Mouse (Mus musculus) heart, postnatal 0 days (tissue): ENCODE results near the gene Siah2. TPM values are rescaled to one million over a fixed set of nuclear protein-coding genes. Genes with fewer than 3 reads are reported as not detected.
A peak's percentile ranks its signal among the peaks of the same experiment; 100 is the strongest.

Source experiments
- ATAC-seq: fragments of 200-750 bp; cut with Nextera tagmentation; 2 replicates; pipeline ENCODE4 v1.8.0; 2017; ENCODE audit warnings: low read depth, moderate number of reproducible peaks, moderate library complexity; ENCODE audit not compliant: insufficient read depth
- DNase-seq: peaks from one replicate; pipeline ENCODE4 v3.0.0-alpha.2; 2016; ENCODE audit warnings: low spot score
- H3K27ac ChIP-seq: fragments of 300-500 bp; sonication (generic); 2 replicates; pipeline ENCODE4 v1.5.1; 2014; ENCODE audit warnings: low read depth, mild to moderate bottlenecking
- H3K27me3 ChIP-seq: fragments of 300-500 bp; sonication (generic); 2 replicates; pipeline ENCODE4 v1.6.1; 2014; ENCODE audit warnings: low read length, mixed read lengths; ENCODE audit not compliant: control insufficient read depth, insufficient read depth
- H3K36me3 ChIP-seq: fragments of 300-500 bp; sonication (generic); replicated peaks from 2 replicates; pipeline ENCODE4 v1.6.1; 2014; ENCODE audit warnings: low read length, mixed read lengths; ENCODE audit not compliant: control insufficient read depth, insufficient read depth
- H3K4me1 ChIP-seq: fragments of 300-500 bp; sonication (generic); 2 replicates; pipeline ENCODE4 v1.6.1; 2014; ENCODE audit warnings: antibody characterized with exemption; ENCODE audit not compliant: control insufficient read depth, insufficient read depth
- H3K4me2 ChIP-seq: fragments of 300-500 bp; sonication (generic); 2 replicates; pipeline ENCODE4 v1.6.1; 2014; ENCODE audit warnings: low read depth, mild to moderate bottlenecking, low read length, moderate library complexity
- H3K4me3 ChIP-seq: fragments of 300-500 bp; sonication (generic); 2 replicates; pipeline ENCODE4 v1.5.1; 2014; ENCODE audit warnings: low read depth, low read length
- H3K9ac ChIP-seq: fragments of 300-500 bp; sonication (generic); replicated peaks from 2 replicates; pipeline ENCODE4 v1.6.1; 2014; ENCODE audit warnings: low read depth, low read length, mixed read lengths
- H3K9me3 ChIP-seq: fragments of 300-500 bp; sonication (generic); replicated peaks from 2 replicates; pipeline ENCODE4 v1.6.1; 2016; ENCODE audit warnings: low read length; ENCODE audit not compliant: control insufficient read depth
- CTCF ChIP-seq: IDR thresholded peaks from 2 replicates; pipeline ENCODE4 v1.5.1; 2016; ENCODE audit warnings: antibody characterized with exemption, control low read depth, low read depth
- EP300 ChIP-seq: IDR thresholded peaks from 2 replicates; pipeline ENCODE4 v1.6.1; 2016; ENCODE audit warnings: antibody characterized with exemption, low read depth
- WGBS: fragments of 180-500 bp; shearing (Covaris S2); extraction: QIAGEN DNeasy Blood & Tissue Kit; methylation state at CpG from one replicate; pipeline ENCODE4 v1.1.7; 2014; 5-methylcytosine and 5-hydroxymethylcytosine counted together
- polyA plus RNA-seq: library from polyadenylated mRNA; unstranded; fragments of >200 nt; fragmentation: Nextera tagmentation; extraction: Ambion mirVana; gene quantifications from 2 replicates; pipeline ENCODE4 v1.2.1, GENCODE M21; 2015
- total RNA-seq: library from RNA; depleted of rRNA; stranded (reverse); fragments of >200 nt; gene quantifications from 2 replicates; pipeline ENCODE4 v1.2.3, GENCODE M21; 2014; ENCODE audit warnings: low replicate concordance

The Siah2 gene
- total and polyA plus RNA-seq, 2 experiments from 2014 or later = 5.1 to 14.5 TPM

GRCm38 (mm10) chr3:58689721-58690120, 2.5 kb downstream of the Siah2 start:
- ATAC-seq (no peak), DNase-seq (no peak)
- 54% methylated on average over 3 of the region's 3 CpGs for WGBS
- Histone ChIP-seq H3K9ac (no peak overlapping the region), H3K27ac (no peak overlapping the region), H3K36me3 (no peaks in the 10 kb centered on the region), H3K4me2 (peak overlapping the region; percentile 97), H3K4me1 (0 out of 2 replicates have a peak, but pooled peaks cover 13% of the 10 kb centered on the region), H3K4me3 (peak overlapping the region; percentile 96; the same call in 1 of the 2 replicates), H3K27me3 (no peaks in the 10 kb centered on the region), H3K9me3 (no peaks in the 10 kb centered on the region)
- TF ChIP-seq EP300 = no peak
- no peak for TF ChIP-seq CTCF

GRCm38 (mm10) chr3:58689105-58689504, 3.1 kb downstream of the Siah2 start:
- H3K27ac ChIP-seq = no peak overlapping the region
- no peak for TF ChIP-seq EP300
- TF ChIP-seq CTCF = no peak

GRCm38 (mm10) chr3:58688551-58688950, 3.6 kb downstream of the Siah2 start:
- Histone ChIP-seq H3K27ac (no peak overlapping the region), H3K9me3 (no peaks in the 10 kb centered on the region), H3K36me3 (no peaks in the 10 kb centered on the region), H3K27me3 (no peaks in the 10 kb centered on the region), H3K4me2 (no peak overlapping the region), H3K9ac (no peak overlapping the region), H3K4me1 (0 out of 2 replicates have a peak, but pooled peaks cover 13% of the 10 kb centered on the region), H3K4me3 (no peak overlapping the region)
- TF ChIP-seq EP300 = no peak
- TF ChIP-seq CTCF = no peak
- ATAC-seq (no peak), DNase-seq (no peak)
- WGBS = 90% methylated on average over 4 of the region's 4 CpGs

More at GRCm38 (mm10) chr3:58689105-58689504, 3.1 kb downstream of the Siah2 start:
- H3K9me3 ChIP-seq = no peaks in the 10 kb centered on the region
- H3K4me3 ChIP-seq = no peak overlapping the region
- no peaks in the 10 kb centered on the region for H3K27me3 ChIP-seq
- DNase-seq (no peak), ATAC-seq (no peak)
- H3K4me1 ChIP-seq = 0 out of 2 replicates have a peak, but pooled peaks cover 13% of the 10 kb centered on the region
- H3K9ac ChIP-seq = no peak overlapping the region
- 84% methylated on average over 7 of the region's 7 CpGs for WGBS
- no peak overlapping the region for H3K4me2 ChIP-seq
- H3K36me3 ChIP-seq = no peaks in the 10 kb centered on the region

GRCm38 (mm10) chr3:58686922-58687284, 5.3 kb downstream of the Siah2 start:
- Histone ChIP-seq H3K4me2 (no peak overlapping the region), H3K27ac (no peak overlapping the region), H3K27me3 (no peaks in the 10 kb centered on the region), H3K36me3 (no peaks in the 10 kb centered on the region), H3K9ac (no peak overlapping the region), H3K4me3 (no peak overlapping the region), H3K9me3 (no peaks in the 10 kb centered on the region), H3K4me1 (0 out of 2 replicates have a peak, but pooled peaks cover 15% of the 10 kb centered on the region)
- DNase-seq (no peak), ATAC-seq (no peak)
- WGBS = 69% methylated on average over 2 of the region's 2 CpGs
- TF ChIP-seq EP300 (no peak), CTCF (no peak)

- Histone ChIP-seq H3K4me1 (0 out of 2 replicates have a peak, but pooled peaks cover 15% of the 10 kb centered on the region), H3K27ac (no peak overlapping the region), H3K27me3 (no peaks in the 10 kb centered on the region), H3K9me3 (no peaks in the 10 kb centered on the region), H3K4me2 (no peak overlapping the region), H3K4me3 (no peak overlapping the region), H3K9ac (no peak overlapping the region), H3K36me3 (no peaks in the 10 kb centered on the region)
- DNase-seq = no peak
- WGBS = 76% methylated on average over 7 of the region's 7 CpGs
- no peak for TF ChIP-seq CTCF
- ATAC-seq = no peak
Measured at GRCm38 (mm10) chr3:58686206-58686921, 5.8 kb downstream of the Siah2 start.

GRCm38 (mm10) chr3:58685396-58685795, 6.8 kb downstream of the Siah2 start:
- DNase-seq (no peak), ATAC-seq (no peak)
- no peak overlapping the region for H3K4me2 ChIP-seq
- H3K4me3 ChIP-seq = no peak overlapping the region
- H3K9me3 ChIP-seq = no peaks in the 10 kb centered on the region
- H3K4me1 ChIP-seq = peaks cover 22% of the 10 kb centered on the region; the same call in 1 of the 2 replicates
- H3K9ac ChIP-seq = no peak overlapping the region
- no peak overlapping the region for H3K27ac ChIP-seq
- no peaks in the 10 kb centered on the region for H3K27me3 ChIP-seq
- 95% methylated on average over 3 of the region's 3 CpGs for WGBS
- H3K36me3 ChIP-seq = no peaks in the 10 kb centered on the region
- TF ChIP-seq EP300 (no peak), CTCF (no peak)
